Mouse (Mus musculus): ENCODE data around the gene Gan.

DNA sequence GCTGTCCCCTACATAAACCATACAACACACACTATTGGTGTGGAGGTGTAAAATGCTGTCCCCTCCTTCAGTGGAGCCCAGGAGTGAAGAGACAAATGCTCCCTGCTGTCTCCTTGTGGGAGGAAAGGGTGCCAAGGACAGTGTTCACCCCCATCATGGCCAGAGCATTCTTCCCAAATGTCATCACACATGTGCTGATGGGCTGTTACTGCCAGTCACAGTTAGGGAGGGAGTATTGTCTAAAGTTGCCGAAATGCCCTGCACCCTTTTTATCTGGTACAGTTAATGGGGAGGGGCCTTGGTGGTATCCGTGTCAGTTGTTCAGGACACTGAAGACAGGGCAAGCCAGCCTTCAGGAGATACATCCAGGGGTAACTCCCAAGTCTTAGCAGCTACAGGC lies 8.6 kb downstream of the Gan start:
- no peak for TF ChIP-seq TAL1 (IDR thresholded peaks at IDR 0.05; ENCODE audit: low read length)
- TF ChIP-seq GATA1 (IDR thresholded peaks at IDR 0.05; ENCODE audit: low read length), result no peak
